Mouse (Mus musculus): ENCODE results near the gene Bsdc1. TPM values are rescaled to one million over a fixed set of nuclear protein-coding genes. Genes with fewer than 3 reads are reported as not detected.
"Not testable (repeated sequence)": the region's sequence is repeated elsewhere in the genome, so short reads cannot be mapped to it uniquely, and the experiment has no call there.

Gene Bsdc1
- total RNA-seq, 2 experiments from 2014 or later: 53.4 to 54.5 TPM

DNA sequence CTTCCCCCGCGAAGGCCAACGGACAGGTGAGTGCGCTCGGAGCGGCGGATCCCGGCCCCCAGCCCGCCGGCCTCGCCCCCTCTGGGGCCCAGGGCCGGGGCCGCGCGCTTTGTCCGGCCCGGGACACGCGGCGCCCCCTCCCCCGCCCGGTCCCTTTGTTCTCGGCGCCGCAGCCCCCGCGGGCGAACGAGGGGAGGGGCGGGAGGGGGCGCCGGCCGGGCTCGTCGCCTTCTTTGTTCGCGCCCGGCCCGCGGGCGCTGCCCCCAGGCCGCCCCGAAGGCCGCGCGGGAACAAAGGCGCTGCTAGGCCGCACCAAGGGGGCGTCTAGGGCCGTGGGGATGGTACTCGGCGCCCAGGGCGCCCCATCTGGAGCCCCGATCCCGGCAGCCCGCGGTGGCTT, 52.5 kb downstream of the Bsdc1 start:
- DNase-seq: no peak

DNA sequence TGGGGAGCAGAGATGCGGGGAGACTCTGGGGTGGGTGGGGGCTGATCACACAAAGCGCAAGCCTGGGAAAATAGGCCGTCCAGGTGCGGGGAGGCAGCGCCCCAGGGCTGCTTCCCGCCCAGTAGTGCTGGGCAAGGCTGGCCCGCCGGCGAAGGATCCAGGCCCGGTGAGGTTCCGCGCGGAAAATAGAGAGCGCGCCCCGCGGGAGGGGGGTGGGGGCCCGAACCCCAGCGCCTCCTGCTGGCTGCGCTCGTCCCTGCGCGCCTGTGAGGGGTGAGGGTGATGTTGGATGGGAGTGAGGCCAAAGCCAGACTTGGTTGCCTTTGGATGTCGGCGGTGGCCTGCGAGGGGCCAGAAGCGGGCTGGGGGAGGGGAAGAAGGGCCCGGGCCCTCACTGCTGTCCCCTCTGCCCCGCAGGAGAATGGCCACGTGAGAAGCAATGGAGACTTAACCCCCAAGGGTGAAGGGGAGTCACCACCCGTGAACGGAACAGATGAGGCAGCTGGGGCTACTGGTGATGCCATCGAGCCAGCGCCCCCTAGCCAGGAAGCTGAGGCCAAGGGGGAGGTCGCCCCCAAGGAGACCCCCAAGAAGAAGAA, 53.0 kb downstream of the Bsdc1 start:
- DNase-seq: peak in 1 of 2 experiments; percentile 52

DNA sequence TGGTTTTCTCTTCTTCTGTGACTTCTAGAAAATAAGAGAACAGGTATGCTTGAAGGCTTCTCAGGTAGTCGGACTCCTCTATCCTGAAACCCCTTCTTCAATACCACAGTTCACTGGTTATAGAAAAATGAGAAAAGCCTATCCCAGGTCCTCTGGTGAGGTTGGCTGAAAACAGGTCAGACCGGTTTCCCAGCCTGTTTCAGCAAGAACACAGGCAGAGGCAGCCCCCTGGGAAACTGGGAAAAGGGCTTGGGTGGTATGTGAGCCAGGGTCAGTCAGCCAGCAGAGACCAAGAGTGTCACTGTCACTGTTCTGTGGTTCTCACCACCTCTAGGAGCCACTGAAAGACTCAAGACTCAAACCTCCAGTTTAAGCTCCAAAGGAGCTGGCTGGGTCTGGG, 55.5 kb downstream of the Bsdc1 start:
- DNase-seq: no peak

DNA sequence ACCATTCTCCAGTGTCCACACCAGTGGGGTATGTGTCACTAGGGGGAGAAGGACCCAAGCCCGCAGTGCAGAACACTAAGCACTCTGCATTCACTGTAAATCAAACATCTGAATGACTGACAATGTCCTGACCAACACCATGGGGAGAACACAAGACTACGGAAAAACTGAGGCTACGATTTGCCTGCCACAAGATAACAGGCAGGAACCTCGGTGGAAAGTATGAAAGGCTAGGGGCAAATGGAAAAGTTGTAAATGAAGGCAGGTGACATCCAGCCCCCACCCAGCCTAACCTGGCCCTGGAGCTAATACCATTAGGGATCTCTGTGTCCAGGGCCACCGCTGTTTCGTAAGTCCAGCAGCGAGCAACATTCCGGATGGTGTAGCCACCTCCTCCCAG, 57.1 kb downstream of the Bsdc1 start:
- no peak for DNase-seq

DNA sequence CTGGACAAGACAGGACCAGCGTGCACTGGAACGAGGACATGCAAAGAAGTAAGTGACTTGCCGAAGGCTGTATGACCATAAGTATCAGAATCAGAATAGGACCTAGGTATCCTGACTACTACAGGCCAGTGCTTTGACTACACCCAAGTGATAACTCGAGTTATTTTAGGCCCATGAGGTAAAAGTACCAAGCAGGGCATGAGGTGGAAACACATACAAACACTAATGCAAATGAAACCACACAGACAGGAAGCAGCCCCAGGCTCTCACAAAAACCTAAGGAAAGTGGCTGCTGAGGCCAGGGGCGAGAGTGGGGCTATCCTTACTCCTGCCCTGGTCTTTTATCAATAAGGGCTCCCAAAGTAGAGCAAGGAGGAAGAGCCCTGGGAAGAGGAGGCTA, 64.0 kb downstream of the Bsdc1 start:
- DNase-seq: no peak

DNA sequence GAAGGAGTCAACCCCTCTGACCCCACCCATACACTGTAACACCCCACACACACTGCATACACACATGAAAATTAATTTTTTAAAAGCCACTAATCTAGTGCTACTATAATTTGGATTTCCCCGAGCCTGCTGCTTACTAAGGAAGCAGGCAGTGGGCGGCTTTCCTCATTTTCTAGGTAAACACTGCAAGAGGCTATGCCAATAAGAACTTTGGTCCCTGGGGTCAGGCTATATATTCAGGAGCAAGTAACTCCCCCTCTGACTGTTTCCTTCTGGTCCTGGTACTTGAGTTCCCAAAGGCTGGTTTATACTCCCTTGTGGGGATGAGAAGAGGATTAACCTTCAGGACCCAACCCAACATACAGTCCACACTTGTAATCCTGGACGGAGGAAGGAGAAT, 64.5 kb downstream of the Bsdc1 start:
- DNase-seq: no peak

DNA sequence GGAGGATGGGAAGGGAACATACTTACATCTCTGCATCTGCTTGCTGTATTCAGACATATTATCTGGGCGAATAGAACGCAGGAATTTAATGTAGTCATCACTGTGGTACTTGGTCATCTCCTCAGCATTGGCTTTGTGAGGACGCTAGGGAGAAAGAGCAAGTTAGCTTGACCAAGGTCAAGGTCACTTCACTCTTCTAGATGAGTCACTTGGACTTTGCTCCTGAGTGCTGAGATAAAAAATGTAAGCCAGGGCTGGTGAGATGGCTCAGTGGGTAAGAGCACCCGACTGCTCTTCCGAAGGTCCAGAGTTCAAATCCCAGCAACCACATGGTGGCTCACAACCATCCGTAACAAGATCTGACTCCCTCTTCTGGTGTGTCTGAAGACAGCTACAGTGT, 67.5 kb downstream of the Bsdc1 start:
- DNase-seq: not testable (repeated sequence)

Other genes with a start within 250 kb of the Bsdc1 start
- gene C77080, start 200.2 kb upstream of the Bsdc1 start, total RNA-seq (2021): 1 to 10 TPM; 5.8 TPM
- 1 to 10 TPM in 1 of 2 experiments, under 1 TPM in 1; 0.56 to 1.1 TPM for gene Sync, start 174.0 kb upstream of the Bsdc1 start, total RNA-seq (2021)
- 100 to 1,000 TPM; 123 to 129 TPM for gene Rbbp4, start 126.2 kb upstream of the Bsdc1 start, total RNA-seq (2021)
- 10 to 100 TPM; 29.4 to 35.8 TPM for gene Zbtb8os, start 125.9 kb upstream of the Bsdc1 start, total RNA-seq (2021)
- gene Zbtb8a, start 83.5 kb upstream of the Bsdc1 start, total RNA-seq (2021): 1 to 10 TPM; 3.0 to 4.1 TPM
- 1 to 10 TPM; 3.6 to 4.6 TPM for gene Zbtb8b, start 20.7 kb upstream of the Bsdc1 start, total RNA-seq (2021)
- gene Tssk3, start 29.4 kb downstream of the Bsdc1 start, total RNA-seq (2021): not detected
- not detected for gene Fam229a, start 29.6 kb downstream of the Bsdc1 start, total RNA-seq (2021)
- gene Marcksl1, start 52.0 kb downstream of the Bsdc1 start, total RNA-seq (2021): 100 to 1,000 TPM; 105 to 115 TPM
- gene Hdac1, start 81.1 kb downstream of the Bsdc1 start, total RNA-seq (2021): 10 to 100 TPM; 45.2 to 55.8 TPM
- gene Lck, start 112.1 kb downstream of the Bsdc1 start, total RNA-seq (2021): 1 to 10 TPM; 2.7 to 2.8 TPM
- gene Fam167b, start 117.0 kb downstream of the Bsdc1 start, total RNA-seq (2021): under 1 TPM in 1 of 2 experiments, not detected in 1; 0.65 TPM
- gene Eif3i, start 139.1 kb downstream of the Bsdc1 start, total RNA-seq (2021): 100 to 1,000 TPM; 121 to 122 TPM
- 10 to 100 TPM; 79.1 to 81.4 TPM for gene Tmem234, start 139.1 kb downstream of the Bsdc1 start, total RNA-seq (2021)
- gene Dcdc2b, start 152.7 kb downstream of the Bsdc1 start, total RNA-seq (2021): 1 to 10 TPM; 6.0 to 7.7 TPM
- gene Iqcc, start 157.5 kb downstream of the Bsdc1 start, total RNA-seq (2021): 10 to 100 TPM; 35.3 to 40.6 TPM
- 10 to 100 TPM; 70.3 to 79.8 TPM for gene Ccdc28b, start 162.4 kb downstream of the Bsdc1 start, total RNA-seq (2021)
- gene Txlna, start 179.5 kb downstream of the Bsdc1 start, total RNA-seq (2021): 10 to 100 TPM; 46.1 to 54.7 TPM
- 10 to 100 TPM; 90.7 to 92.5 TPM for gene Kpna6, start 211.2 kb downstream of the Bsdc1 start, total RNA-seq (2021)
- gene Tmem39b, start 235.3 kb downstream of the Bsdc1 start, total RNA-seq (2021): 10 to 100 TPM; 11.5 to 15.8 TPM

All from layer of hippocampus, postnatal 36 days (tissue).